ENCODE assay signal across 9 mouse cellular contexts in the genomic region with DNA sequence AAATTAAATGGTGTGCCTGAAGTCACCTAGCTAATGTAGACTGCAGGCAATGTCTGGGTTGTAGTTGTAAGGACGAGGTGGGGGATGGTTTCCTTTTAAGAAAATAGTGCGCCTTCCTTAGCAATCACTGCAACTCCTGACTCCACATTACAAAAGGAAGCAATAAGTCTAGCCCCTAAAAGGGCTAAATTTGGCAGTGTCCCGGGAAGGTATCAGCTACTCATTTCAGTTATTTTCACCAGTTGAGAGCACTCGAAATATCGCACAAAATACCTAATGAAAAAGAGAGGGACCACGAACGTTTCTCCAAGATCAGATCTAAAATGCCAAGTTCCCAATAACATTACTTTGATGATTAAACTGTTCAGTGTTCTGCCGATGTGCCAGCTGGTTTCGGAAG. TPM values are rescaled to one million over a fixed set of nuclear protein-coding genes. Genes with fewer than 3 reads are reported as not detected.
A peak's percentile ranks its signal among the peaks of the same experiment; 100 is the strongest.
DNase-seq lines count a peak whose midpoint lies in the region; ATAC-seq and TF ChIP-seq lines count a peak whose summit lies in the region.
"Had no signal": no experiment of that assay in that cellular context is flagged by ENCODE, and none has a peak within 500 bp of the region (broad histone marks: within the 10 kb centered on the region; RNA-seq: fewer than 3 reads in every experiment).

No protein-coding gene starts in this region.

- H3K9ac ChIP-seq in heart, embryonic 13.5 days = no peak overlapping the region
- H3K9ac ChIP-seq in midbrain, embryonic 12.5 days (replicated peaks) = no peak overlapping the region
- H3K9ac ChIP-seq in midbrain, postnatal 0 days (replicated peaks; ENCODE audit: low read length, poor library complexity, severe bottlenecking) = no peak overlapping the region
- H3K9ac ChIP-seq in stomach, embryonic 14.5 days (replicated peaks; ENCODE audit: low read depth, low read length) = no peak overlapping the region

- H3K27ac ChIP-seq in heart, embryonic 13.5 days (replicated peaks) = no peak overlapping the region
- no peak overlapping the region for H3K27ac ChIP-seq in midbrain, embryonic 12.5 days (replicated peaks)
- H3K27ac ChIP-seq in midbrain, postnatal 0 days (ENCODE audit: low read depth, low read length) = no peak overlapping the region
- H3K27ac ChIP-seq in limb, embryonic 10.5 days = no peak overlapping the region
- no peak overlapping the region for H3K27ac ChIP-seq in stomach, embryonic 14.5 days (ENCODE audit: low read length)

- H3K4me3 ChIP-seq in heart, embryonic 13.5 days = peak overlapping the region; percentile 62
- no peak overlapping the region; the same call in 1 of the 2 replicates for H3K4me3 ChIP-seq in midbrain, embryonic 12.5 days
- H3K4me3 ChIP-seq in midbrain, postnatal 0 days (ENCODE audit: low read depth, low read length) = no peak overlapping the region
- peak overlapping the region; percentile 54 for H3K4me3 ChIP-seq in limb, embryonic 10.5 days
- no peak overlapping the region for H3K4me3 ChIP-seq in stomach, embryonic 14.5 days (ENCODE audit: low read depth, low read length)

- no peak for DNase-seq in heart, postnatal 4 days
- no peak for DNase-seq in midbrain, postnatal 0 days (ENCODE audit: low spot score)
- DNase-seq in limb, embryonic 10.5 days (ENCODE audit: low spot score) = no peak
- DNase-seq in cerebellum, adult 8-10 months = no peak
- DNase-seq in urinary bladder, adult 2 months (ENCODE audit: low spot score) = no peak

- no peaks in the 10 kb centered on the region for H3K9me3 ChIP-seq in heart, embryonic 13.5 days
- H3K9me3 ChIP-seq in midbrain, embryonic 12.5 days = no peaks in the 10 kb centered on the region
- no peaks in the 10 kb centered on the region for H3K9me3 ChIP-seq in midbrain, postnatal 0 days (ENCODE audit: low read length)
- H3K9me3 ChIP-seq in limb, embryonic 10.5 days (replicated peaks) = no peaks in the 10 kb centered on the region
- no peaks in the 10 kb centered on the region for H3K9me3 ChIP-seq in stomach, embryonic 14.5 days (ENCODE audit: control insufficient read depth, low read depth, low read length)

- peaks cover 23% of the 10 kb centered on the region for H3K4me1 ChIP-seq in heart, embryonic 13.5 days
- peaks cover 18% of the 10 kb centered on the region for H3K4me1 ChIP-seq in midbrain, embryonic 12.5 days
- H3K4me1 ChIP-seq in midbrain, postnatal 0 days (ENCODE audit: insufficient read depth, low read length) = no peaks in the 10 kb centered on the region
- H3K4me1 ChIP-seq in limb, embryonic 10.5 days = peaks cover 29% of the 10 kb centered on the region
- peaks cover 7% of the 10 kb centered on the region; the same call in 1 of the 2 replicates for H3K4me1 ChIP-seq in stomach, embryonic 14.5 days (ENCODE audit: control insufficient read depth, insufficient read depth, low read length)

- no peak for ATAC-seq in heart, embryonic 13.5 days (ENCODE audit: extremely low read depth, insufficient number of reproducible peaks, low FRiP score, low TSS enrichment)
- peak; percentile 9; the same call in 1 of the 2 replicates for ATAC-seq in midbrain, embryonic 12.5 days (ENCODE audit: low FRiP score, low read depth)
- no peak for ATAC-seq in midbrain, postnatal 0 days (ENCODE audit: low FRiP score)
- ATAC-seq in stomach, embryonic 14.5 days (ENCODE audit: insufficient number of reproducible peaks, insufficient read depth, low FRiP score, low read depth) = no peak

- peaks cover 18% of the 10 kb centered on the region for H3K27me3 ChIP-seq in heart, embryonic 13.5 days (replicated peaks)
- peaks cover 51% of the 10 kb centered on the region for H3K27me3 ChIP-seq in midbrain, embryonic 12.5 days
- peaks cover 15% of the 10 kb centered on the region for H3K27me3 ChIP-seq in midbrain, postnatal 0 days (ENCODE audit: insufficient read depth, low read length)
- H3K27me3 ChIP-seq in limb, embryonic 10.5 days (ENCODE audit: low read depth, poor library complexity, severe bottlenecking) = peaks cover 53% of the 10 kb centered on the region
- no peaks in the 10 kb centered on the region for H3K27me3 ChIP-seq in stomach, embryonic 14.5 days (ENCODE audit: control insufficient read depth, insufficient read depth, low read length)
- H3K27me3 ChIP-seq: CH12.LX had no signal

- no peaks in the 10 kb centered on the region for H3K36me3 ChIP-seq in heart, embryonic 13.5 days
- H3K36me3 ChIP-seq in midbrain, embryonic 12.5 days = no peaks in the 10 kb centered on the region
- H3K36me3 ChIP-seq in midbrain, postnatal 0 days (ENCODE audit: insufficient read depth, low read length) = no peaks in the 10 kb centered on the region
- H3K36me3 ChIP-seq in limb, embryonic 10.5 days = no peaks in the 10 kb centered on the region
- no peaks in the 10 kb centered on the region for H3K36me3 ChIP-seq in stomach, embryonic 14.5 days (ENCODE audit: control insufficient read depth, insufficient read depth, low read length)

- H3K4me2 ChIP-seq in heart, embryonic 13.5 days = peak overlapping the region; percentile 95
- H3K4me2 ChIP-seq in midbrain, embryonic 12.5 days (replicated peaks) = peak overlapping the region; percentile 79; the same call in 1 of the 2 replicates
- no peak overlapping the region for H3K4me2 ChIP-seq in midbrain, postnatal 0 days (ENCODE audit: low read depth, low read length, poor library complexity, severe bottlenecking)
- peak overlapping the region; percentile 67; the same call in 1 of the 2 replicates for H3K4me2 ChIP-seq in stomach, embryonic 14.5 days (replicated peaks; ENCODE audit: low read depth, low read length)

- TF ChIP-seq CTCF in midbrain, postnatal 0 days (IDR thresholded peaks at IDR 0.05) = no peak

- 47% methylated on average over 9 of the region's 9 CpGs for WGBS in heart, embryonic 13.5 days
- WGBS in midbrain, embryonic 12.5 days = 44% methylated on average over 9 of the region's 9 CpGs
- WGBS in midbrain, postnatal 0 days = 63% methylated on average over 9 of the region's 9 CpGs
- 41% methylated on average over 9 of the region's 9 CpGs for WGBS in limb, embryonic 10.5 days
- 55% methylated on average over 9 of the region's 9 CpGs for WGBS in stomach, embryonic 14.5 days

RNA-seq across cellular contexts. Expression of a gene that starts 28.6 kb away (rescaled TPM):
- polyA plus RNA-seq in heart, embryonic 13.5 days (2015; fragmentation: Nextera tagmentation; extraction: Ambion mirVana) = 51.5 and 53.6 TPM in 2 replicates
- total RNA-seq in heart, postnatal 4 days (2021) = 10 to 100 TPM; 86.6 to 89.9 TPM
- polyA plus RNA-seq in midbrain, embryonic 12.5 days (2016; fragmentation: Nextera tagmentation; extraction: Ambion mirVana) = 51.5 and 52.6 TPM in 2 replicates
- 76.1 and 87.5 TPM in 2 replicates for total RNA-seq in midbrain, postnatal 0 days (2014; rRNA removed)
- 82.7 and 91.9 TPM in 2 replicates for polyA plus RNA-seq in midbrain, postnatal 0 days (2015; fragmentation: Nextera tagmentation; extraction: Ambion mirVana)
- polyA plus RNA-seq in limb, embryonic 10.5 days (2016; fragmentation: Nextera tagmentation; extraction: Ambion mirVana) = 47.7 and 53.9 TPM in 2 replicates
- 108 and 135 TPM in 2 replicates for polyA plus RNA-seq in stomach, embryonic 14.5 days (2014; fragmentation: Nextera tagmentation; extraction: Ambion mirVana)
- polyA plus RNA-seq in urinary bladder, adult 2 months (2012; rRNA removed) = 64.0 and 71.2 TPM in 2 replicates

Comparison
In these comparisons a context has a peak if more than half of its experiments do, and no peak if none do; other contexts are left out.
1. H3K4me3 ChIP-seq: peak in heart, embryonic 13.5 days (single experiment) and limb, embryonic 10.5 days (single experiment); none in midbrain, embryonic 12.5 days (single experiment), midbrain, postnatal 0 days (single experiment) and stomach, embryonic 14.5 days (single experiment).